Mouse (Mus musculus): Measurements from ENCODE around the gene Lrrc41. TPM values are rescaled to one million over a fixed set of nuclear protein-coding genes. Genes with fewer than 3 reads are reported as not detected.

Lrrc41 gene
- polyA plus RNA-seq, 1 experiment from 2014 or later: 60.2 TPM

- H3K9me3 ChIP-seq (replicated peaks): no peaks in the 10 kb centered on the region
- peak; percentile 95 for ATAC-seq (ENCODE audit: insufficient number of reproducible peaks, low FRiP score)
- H3K27me3 ChIP-seq (replicated peaks): no peaks in the 10 kb centered on the region
- H3K36me3 ChIP-seq: no peaks in the 10 kb centered on the region; the same call in 1 of the 2 replicates
- peak within 1 kb of the TSS; percentile 95 for H3K27ac ChIP-seq (ENCODE audit: poor library complexity, severe bottlenecking)
- H3K4me3 ChIP-seq: peak within 1 kb of the TSS; percentile 64
- peak within 1 kb of the TSS; percentile 97 for H3K4me2 ChIP-seq
- peaks cover 14% of the 10 kb centered on the region for H3K4me1 ChIP-seq (replicated peaks)
- H3K9ac ChIP-seq: peak within 1 kb of the TSS; percentile 71
- under 1% methylated on average over 35 of the region's 35 CpGs for WGBS
These were observed 21.6 kb upstream of the Lrrc41 start, which contains the start of gene Nsun4 for GRCm38 (mm10) chr4:116053399-116053961. Gene Nsun4, minus strand, starts transcription at chr4:116053876.

GRCm38 (mm10) chr4:116057559-116057958 lies 17.5 kb upstream of the Lrrc41 start:
- Histone ChIP-seq H3K4me3 (no peak overlapping the region), H3K4me1 (replicated peaks) (peaks cover 8% of the 10 kb centered on the region), H3K9ac (no peak overlapping the region), H3K27ac (ENCODE audit: poor library complexity, severe bottlenecking) (no peak overlapping the region), H3K9me3 (replicated peaks) (no peaks in the 10 kb centered on the region), H3K27me3 (replicated peaks) (no peaks in the 10 kb centered on the region), H3K4me2 (no peak overlapping the region), H3K36me3 (no peaks in the 10 kb centered on the region)
- WGBS: 0% methylated on average over 1 of the region's 1 CpGs
- no peak for ATAC-seq (ENCODE audit: insufficient number of reproducible peaks, low FRiP score)

- ATAC-seq (ENCODE audit: insufficient number of reproducible peaks, low FRiP score): no peak
- Histone ChIP-seq H3K9ac (no peak overlapping the region), H3K4me2 (no peak overlapping the region), H3K9me3 (replicated peaks) (no peaks in the 10 kb centered on the region), H3K36me3 (no peaks in the 10 kb centered on the region), H3K27ac (ENCODE audit: poor library complexity, severe bottlenecking) (no peak overlapping the region), H3K4me1 (replicated peaks) (peaks cover 7% of the 10 kb centered on the region), H3K4me3 (no peak overlapping the region), H3K27me3 (replicated peaks) (no peaks in the 10 kb centered on the region)
- 72% methylated on average over 5 of the region's 5 CpGs for WGBS
These were observed 15.9 kb upstream of the Lrrc41 start for GRCm38 (mm10) chr4:116059012-116059726.

- Histone ChIP-seq H3K9ac (no peak overlapping the region), H3K9me3 (replicated peaks) (no peaks in the 10 kb centered on the region), H3K36me3 (peaks cover 37% of the 10 kb centered on the region), H3K4me2 (no peak overlapping the region), H3K27ac (ENCODE audit: poor library complexity, severe bottlenecking) (no peak overlapping the region), H3K27me3 (replicated peaks) (no peaks in the 10 kb centered on the region), H3K4me1 (replicated peaks) (peaks cover 6% of the 10 kb centered on the region; the same call in 1 of the 2 replicates), H3K4me3 (no peak overlapping the region)
- WGBS: 11% methylated on average over 1 of the region's 1 CpGs
- no peak for ATAC-seq (ENCODE audit: insufficient number of reproducible peaks, low FRiP score)
These were observed 11.2 kb upstream of the Lrrc41 start for GRCm38 (mm10) chr4:116063855-116064254.

- no peak for ATAC-seq (ENCODE audit: insufficient number of reproducible peaks, low FRiP score)
- Histone ChIP-seq H3K36me3 (peaks cover 54% of the 10 kb centered on the region), H3K9me3 (replicated peaks) (no peaks in the 10 kb centered on the region)
These were observed 5.0 kb upstream of the Lrrc41 start for GRCm38 (mm10) chr4:116070116-116070515.

GRCm38 (mm10) chr4:116073146-116073545 lies 1.9 kb upstream of the Lrrc41 start:
- no peak for ATAC-seq (ENCODE audit: insufficient number of reproducible peaks, low FRiP score)
- peak overlapping the region; percentile 65 for H3K4me2 ChIP-seq
- H3K4me3 ChIP-seq: peak overlapping the region; percentile 25
- 56% methylated on average over 4 of the region's 4 CpGs for WGBS
- H3K9me3 ChIP-seq (replicated peaks): no peaks in the 10 kb centered on the region
- no peaks in the 10 kb centered on the region for H3K27me3 ChIP-seq (replicated peaks)
- H3K27ac ChIP-seq (ENCODE audit: poor library complexity, severe bottlenecking): no peak overlapping the region
- peak overlapping the region; percentile 55; the same call in 1 of the 2 replicates for H3K9ac ChIP-seq
- H3K4me1 ChIP-seq (replicated peaks): peaks cover 34% of the 10 kb centered on the region
- peaks cover 26% of the 10 kb centered on the region for H3K36me3 ChIP-seq

More at GRCm38 (mm10) chr4:116070116-116070515, 5.0 kb upstream of the Lrrc41 start:
- peaks cover 22% of the 10 kb centered on the region for H3K4me1 ChIP-seq (replicated peaks)
- no peak overlapping the region for H3K4me3 ChIP-seq
- H3K4me2 ChIP-seq: no peak overlapping the region
- H3K27me3 ChIP-seq (replicated peaks): no peaks in the 10 kb centered on the region
- no peak overlapping the region for H3K9ac ChIP-seq
- H3K27ac ChIP-seq (ENCODE audit: poor library complexity, severe bottlenecking): no peak overlapping the region
- WGBS: 70% methylated on average over 6 of the region's 6 CpGs

GRCm38 (mm10) chr4:116074145-116074675 lies 859 bp upstream of the Lrrc41 start:
- Histone ChIP-seq H3K4me3 (peak overlapping the region; percentile 95), H3K9me3 (replicated peaks) (no peaks in the 10 kb centered on the region), H3K4me1 (replicated peaks) (peaks cover 37% of the 10 kb centered on the region)

GRCm38 (mm10) chr4:116075631-116076368 lies 731 bp downstream of the Lrrc41 start:
- peak overlapping the region; percentile 95 for H3K4me3 ChIP-seq
- peak overlapping the region; percentile 100 for H3K9ac ChIP-seq
- no peaks in the 10 kb centered on the region for H3K27me3 ChIP-seq (replicated peaks)
- 0% methylated on average over 75 of the region's 77 CpGs for WGBS
- peak; percentile 74 for ATAC-seq (ENCODE audit: insufficient number of reproducible peaks, low FRiP score)
- H3K27ac ChIP-seq (ENCODE audit: poor library complexity, severe bottlenecking): peak overlapping the region; percentile 99
- H3K9me3 ChIP-seq (replicated peaks): no peaks in the 10 kb centered on the region
- peaks cover 12% of the 10 kb centered on the region for H3K36me3 ChIP-seq
- peak overlapping the region; percentile 88 for H3K4me2 ChIP-seq
- peaks cover 31% of the 10 kb centered on the region for H3K4me1 ChIP-seq (replicated peaks)

More at GRCm38 (mm10) chr4:116074145-116074675, 859 bp upstream of the Lrrc41 start:
- WGBS: 1% methylated on average over 8 of the region's 8 CpGs
- no peak for ATAC-seq (ENCODE audit: insufficient number of reproducible peaks, low FRiP score)
- Histone ChIP-seq H3K9ac (peak overlapping the region; percentile 100), H3K4me2 (peak overlapping the region; percentile 88), H3K36me3 (peaks cover 16% of the 10 kb centered on the region), H3K27me3 (replicated peaks) (no peaks in the 10 kb centered on the region), H3K27ac (ENCODE audit: poor library complexity, severe bottlenecking) (peak overlapping the region; percentile 99)

- ATAC-seq (ENCODE audit: insufficient number of reproducible peaks, low FRiP score): peak; percentile 24
- Histone ChIP-seq H3K27ac (ENCODE audit: poor library complexity, severe bottlenecking) (peak overlapping the region; percentile 99), H3K9me3 (replicated peaks) (no peaks in the 10 kb centered on the region), H3K36me3 (peaks cover 16% of the 10 kb centered on the region), H3K9ac (peak overlapping the region; percentile 100), H3K4me3 (peak overlapping the region; percentile 95), H3K4me2 (peak overlapping the region; percentile 88), H3K4me1 (replicated peaks) (peaks cover 31% of the 10 kb centered on the region), H3K27me3 (replicated peaks) (no peaks in the 10 kb centered on the region)
- under 1% methylated on average over 37 of the region's 37 CpGs for WGBS
These were observed 1.5 kb downstream of the Lrrc41 start for GRCm38 (mm10) chr4:116076369-116077231.
